Mouse (Mus musculus): ENCODE data around the gene Fyn. TPM values are rescaled to one million over a fixed set of nuclear protein-coding genes. Genes with fewer than 3 reads are reported as not detected.
A peak's percentile ranks its signal among the peaks of the same experiment; 100 is the strongest.

Gene Fyn
- total RNA-seq, 2 experiments from 2014 or later = 176 to 188 TPM

- intact Hi-C loops (cut with DNase I) = no loop called here
- peak in 1 of 2 experiments; percentile 45 for DNase-seq (ENCODE audit: extremely low spot score in 1 of 2, low spot score in 2 of 2)
These were observed 172.3 kb downstream of the Fyn start for GRCm38 (mm10) chr10:39540995-39541394.

GRCm38 (mm10) chr10:39541451-39541874, 172.8 kb downstream of the Fyn start:
- intact Hi-C loops (cut with DNase I) = no loop called here
- DNase-seq (ENCODE audit: extremely low spot score in 1 of 2, low spot score in 2 of 2) = no peak

GRCm38 (mm10) chr10:39541951-39542521, 173.4 kb downstream of the Fyn start:
- DNase-seq (ENCODE audit: extremely low spot score in 1 of 2, low spot score in 2 of 2) = peak; percentile 43 to 45
- intact Hi-C loops (cut with DNase I) = no loop called here

- intact Hi-C loops (cut with DNase I) = no loop called here
- no peak for DNase-seq (ENCODE audit: extremely low spot score in 1 of 2, low spot score in 2 of 2)
These were observed 174.0 kb downstream of the Fyn start for GRCm38 (mm10) chr10:39542535-39543257.

- no peak for DNase-seq (ENCODE audit: extremely low spot score in 1 of 2, low spot score in 2 of 2)
- intact Hi-C loops (cut with DNase I) = no loop called here
These were observed 174.7 kb downstream of the Fyn start for GRCm38 (mm10) chr10:39543258-39543770.

GRCm38 (mm10) chr10:39547369-39548074, 178.9 kb downstream of the Fyn start:
- no peak for DNase-seq (ENCODE audit: extremely low spot score in 1 of 2, low spot score in 2 of 2)
- intact Hi-C loops (cut with DNase I) = no loop called here

GRCm38 (mm10) chr10:39550791-39551190, 182.1 kb downstream of the Fyn start:
- intact Hi-C loops (cut with DNase I) = no loop called here
- DNase-seq (ENCODE audit: extremely low spot score in 1 of 2, low spot score in 2 of 2) = no peak

- intact Hi-C loops (cut with DNase I) = no loop called here
- DNase-seq (ENCODE audit: extremely low spot score in 1 of 2, low spot score in 2 of 2) = peak in 1 of 2 experiments; percentile 21
These were observed 183.1 kb downstream of the Fyn start for GRCm38 (mm10) chr10:39551637-39552185.

GRCm38 (mm10) chr10:39552351-39552814, 183.7 kb downstream of the Fyn start:
- DNase-seq (ENCODE audit: extremely low spot score in 1 of 2, low spot score in 2 of 2) = peak in 1 of 2 experiments; percentile 57
- intact Hi-C loops (cut with DNase I) = no loop called here

- no peak for DNase-seq (ENCODE audit: extremely low spot score in 1 of 2, low spot score in 2 of 2)
- intact Hi-C loops (cut with DNase I) = no loop called here
These were observed 184.2 kb downstream of the Fyn start for GRCm38 (mm10) chr10:39552903-39553302.

GRCm38 (mm10) chr10:39555289-39555715, 186.6 kb downstream of the Fyn start:
- no peak for DNase-seq (ENCODE audit: extremely low spot score in 1 of 2, low spot score in 2 of 2)
- intact Hi-C loops (cut with DNase I) = loop anchor here (5.0 kb wide), 1 partner anchor 177 kb away; the partner anchor contains the start of gene Rev3l

GRCm38 (mm10) chr10:39555740-39556139, 187.1 kb downstream of the Fyn start:
- DNase-seq (ENCODE audit: extremely low spot score in 1 of 2, low spot score in 2 of 2) = no peak
- intact Hi-C loops (cut with DNase I) = loop anchor here (5.0 kb wide), 1 partner anchor 177 kb away; the partner anchor contains the start of gene Rev3l

GRCm38 (mm10) chr10:39557360-39557759, 188.7 kb downstream of the Fyn start:
- no peak for DNase-seq (ENCODE audit: extremely low spot score in 1 of 2, low spot score in 2 of 2)
- intact Hi-C loops (cut with DNase I) = loop anchor here (5.0 kb wide), 1 partner anchor 175 kb away; the partner anchor contains the start of gene Rev3l

GRCm38 (mm10) chr10:39557851-39558250, 189.2 kb downstream of the Fyn start:
- no peak for DNase-seq (ENCODE audit: extremely low spot score in 1 of 2, low spot score in 2 of 2)
- intact Hi-C loops (cut with DNase I) = loop anchor here (5.0 kb wide), 1 partner anchor 174 kb away; the partner anchor contains the start of gene Rev3l

GRCm38 (mm10) chr10:39558492-39559005, 189.9 kb downstream of the Fyn start:
- DNase-seq (ENCODE audit: extremely low spot score in 1 of 2, low spot score in 2 of 2) = no peak
- intact Hi-C loops (cut with DNase I) = loop anchor here (5.0 kb wide), 1 partner anchor 174 kb away; the partner anchor contains the start of gene Rev3l

- DNase-seq (ENCODE audit: extremely low spot score in 1 of 2, low spot score in 2 of 2) = no peak
- intact Hi-C loops (cut with DNase I) = loop anchor here (5.0 kb wide), 1 partner anchor 173 kb away; the partner anchor contains the start of gene Rev3l
These were observed 190.7 kb downstream of the Fyn start for GRCm38 (mm10) chr10:39559321-39559720.

GRCm38 (mm10) chr10:39562383-39562782, 193.7 kb downstream of the Fyn start:
- intact Hi-C loops (cut with DNase I) = no loop called here
- DNase-seq (ENCODE audit: extremely low spot score in 1 of 2, low spot score in 2 of 2) = no peak

GRCm38 (mm10) chr10:39563552-39564223, 195.0 kb downstream of the Fyn start:
- intact Hi-C loops (cut with DNase I) = no loop called here
- DNase-seq (ENCODE audit: extremely low spot score in 1 of 2, low spot score in 2 of 2) = no peak

All from left cerebral cortex, postnatal 10 days (tissue).